Mouse (Mus musculus): Measurements from ENCODE around the gene Prr14. TPM values are rescaled to one million over a fixed set of nuclear protein-coding genes. Genes with fewer than 3 reads are reported as not detected.

Gene Prr14
- polyA plus RNA-seq, 1 experiment, result 28.6 TPM

GRCm38 (mm10) chr7:127466606-127467005 is 7.2 kb downstream of the Prr14 start:
- no peak for TF ChIP-seq MYOD1 (IDR thresholded peaks at IDR 0.05; ENCODE audit: control insufficient read depth, insufficient read length, low read depth)
- no peak for TF ChIP-seq CTCF (IDR thresholded peaks at IDR 0.05; ENCODE audit: control insufficient read depth, insufficient read depth, insufficient read length)
- TF ChIP-seq CEBPB (IDR thresholded peaks at IDR 0.05; ENCODE audit: low read depth), result no peak
- no peak for TF ChIP-seq USF1 (IDR thresholded peaks at IDR 0.05; ENCODE audit: low read depth)
- no peak for TF ChIP-seq MYOG (IDR thresholded peaks at IDR 0.05; ENCODE audit: control insufficient read depth, extremely low read depth, insufficient read length)
- no peak for TF ChIP-seq FOSL1 (IDR thresholded peaks at IDR 0.05; ENCODE audit: insufficient read depth, low read length, poor library complexity, severe bottlenecking)
- TF ChIP-seq MAX (IDR thresholded peaks at IDR 0.05), result no peak
- no peak overlapping the region for H3K4me3 ChIP-seq (ENCODE audit: insufficient read depth, poor library complexity, severe bottlenecking)
- peaks cover 36% of the 10 kb centered on the region for H3K36me3 ChIP-seq (ENCODE audit: control insufficient read depth, insufficient read depth)
- H3K27me3 ChIP-seq (ENCODE audit: control insufficient read depth, insufficient read depth, insufficient read length), result no peaks in the 10 kb centered on the region
- peaks cover 19% of the 10 kb centered on the region for H3K79me2 ChIP-seq (ENCODE audit: control insufficient read depth, insufficient read depth)
- peaks cover 10% of the 10 kb centered on the region for H3K79me3 ChIP-seq (ENCODE audit: low read depth)
- H3ac ChIP-seq (ENCODE audit: control insufficient read depth, insufficient read length, low read depth), result no peak overlapping the region

DNA sequence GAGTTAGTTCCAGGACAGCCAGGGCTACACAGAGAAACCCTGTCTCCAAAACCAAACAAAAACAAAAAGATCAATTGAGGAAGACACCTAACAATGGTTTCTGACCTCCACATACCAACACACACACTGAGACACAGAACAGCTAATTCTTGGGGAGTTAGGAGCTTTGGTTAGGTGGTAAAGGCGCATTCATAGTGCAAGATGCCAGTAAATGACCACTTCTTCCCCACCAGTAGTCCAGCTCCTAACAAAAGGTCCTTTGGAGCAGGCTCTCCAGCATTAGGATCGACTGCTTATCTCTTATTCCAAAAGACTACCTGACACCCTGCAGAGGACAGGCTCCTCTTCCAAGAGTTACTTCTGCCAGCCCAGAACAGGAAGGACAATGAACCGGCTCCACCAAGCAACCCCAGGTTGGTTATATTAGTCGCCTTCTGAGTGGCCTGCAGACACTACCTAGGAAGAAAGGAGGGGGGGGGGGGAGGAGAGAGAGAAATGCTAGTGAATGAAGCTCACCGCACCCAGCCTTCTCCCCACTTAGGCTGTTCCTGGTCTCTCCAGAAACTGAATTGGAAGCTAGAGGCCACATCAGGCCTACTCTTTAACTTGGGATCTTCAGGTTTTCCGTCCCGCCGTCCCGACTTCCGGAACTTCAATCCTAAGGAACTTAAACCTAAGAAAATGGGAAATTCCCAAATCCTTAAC is 10.8 kb downstream of the Prr14 start:
- peak overlapping the region; percentile 31 for H3ac ChIP-seq (ENCODE audit: control insufficient read depth, insufficient read length, low read depth)
- peaks cover 48% of the 10 kb centered on the region for H3K36me3 ChIP-seq (ENCODE audit: control insufficient read depth, insufficient read depth)
- peaks cover 46% of the 10 kb centered on the region for H3K79me2 ChIP-seq (ENCODE audit: control insufficient read depth, insufficient read depth)
- peaks cover 20% of the 10 kb centered on the region for H3K79me3 ChIP-seq (ENCODE audit: low read depth)
- no peak for TF ChIP-seq MYOG (IDR thresholded peaks at IDR 0.05; ENCODE audit: control insufficient read depth, extremely low read depth, insufficient read length)
- TF ChIP-seq FOSL1 (IDR thresholded peaks at IDR 0.05; ENCODE audit: insufficient read depth, low read length, poor library complexity, severe bottlenecking), result no peak
- TF ChIP-seq CEBPB (IDR thresholded peaks at IDR 0.05; ENCODE audit: low read depth), result no peak
- TF ChIP-seq MYOD1 (IDR thresholded peaks at IDR 0.05; ENCODE audit: control insufficient read depth, insufficient read length, low read depth), result no peak
- no peak for TF ChIP-seq USF1 (IDR thresholded peaks at IDR 0.05; ENCODE audit: low read depth)
- TF ChIP-seq MAX (IDR thresholded peaks at IDR 0.05), result no peak
- TF ChIP-seq CTCF (IDR thresholded peaks at IDR 0.05; ENCODE audit: control insufficient read depth, insufficient read depth, insufficient read length), result no peak
- H3K27me3 ChIP-seq (ENCODE audit: control insufficient read depth, insufficient read depth, insufficient read length), result no peaks in the 10 kb centered on the region
- peak overlapping the region; percentile 57 for H3K4me3 ChIP-seq (ENCODE audit: insufficient read depth, poor library complexity, severe bottlenecking)

DNA sequence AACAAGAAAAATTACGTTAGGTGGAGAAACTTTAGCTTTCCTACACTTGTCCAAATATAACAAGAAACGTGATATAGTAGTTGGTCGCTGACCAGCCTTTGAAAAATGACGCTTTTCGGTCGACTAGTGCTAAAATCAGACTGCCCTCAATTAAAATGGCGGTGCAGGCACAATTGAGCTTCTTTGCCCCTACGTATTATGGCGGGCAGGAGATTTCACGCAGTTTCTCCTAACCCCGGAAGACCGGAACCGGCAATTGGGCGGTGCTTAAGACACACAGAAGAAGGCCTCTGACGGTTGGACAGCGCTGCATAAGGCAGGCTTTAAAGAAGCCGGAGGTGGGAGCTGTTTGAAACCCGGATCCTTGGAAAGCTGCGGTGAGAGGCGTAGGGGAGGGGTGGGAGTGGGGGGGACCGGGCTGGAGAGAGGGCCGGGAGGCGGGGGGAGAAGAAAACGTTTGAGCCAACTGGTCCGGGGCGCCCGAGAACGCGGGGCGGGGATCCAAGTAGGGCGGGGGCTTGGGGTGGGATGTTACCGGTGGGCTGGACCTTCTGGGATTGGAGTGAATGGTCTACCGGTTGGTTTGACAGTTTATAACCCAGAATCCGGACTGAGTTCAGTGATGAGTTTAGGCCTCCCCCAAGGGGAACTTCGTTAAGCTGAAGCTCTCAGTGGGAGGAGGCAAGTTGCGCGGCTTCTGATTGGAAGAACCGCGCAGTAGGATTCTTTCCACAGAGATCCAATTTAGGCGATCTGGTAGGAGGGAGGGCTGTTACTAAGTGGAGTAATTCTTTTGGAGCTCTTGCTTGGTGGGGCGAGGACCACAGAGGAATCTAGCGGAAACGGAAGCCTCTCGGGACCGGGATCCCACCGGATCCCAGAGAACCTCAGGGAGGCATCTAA is 11.6 kb downstream of the Prr14 start:
- TF ChIP-seq MYOG (IDR thresholded peaks at IDR 0.05; ENCODE audit: control insufficient read depth, extremely low read depth, insufficient read length) (no peak), MYOD1 (IDR thresholded peaks at IDR 0.05; ENCODE audit: control insufficient read depth, insufficient read length, low read depth) (no peak)
- H3K36me3 ChIP-seq (ENCODE audit: control insufficient read depth, insufficient read depth), result peaks cover 49% of the 10 kb centered on the region
- peaks cover 45% of the 10 kb centered on the region for H3K79me2 ChIP-seq (ENCODE audit: control insufficient read depth, insufficient read depth)
- peak overlapping the region; percentile 57 for H3K4me3 ChIP-seq (ENCODE audit: insufficient read depth, poor library complexity, severe bottlenecking)
- peak overlapping the region; percentile 89 for H3ac ChIP-seq (ENCODE audit: control insufficient read depth, insufficient read length, low read depth)
- H3K79me3 ChIP-seq (ENCODE audit: low read depth), result peaks cover 20% of the 10 kb centered on the region
- no peaks in the 10 kb centered on the region for H3K27me3 ChIP-seq (ENCODE audit: control insufficient read depth, insufficient read depth, insufficient read length)

DNA sequence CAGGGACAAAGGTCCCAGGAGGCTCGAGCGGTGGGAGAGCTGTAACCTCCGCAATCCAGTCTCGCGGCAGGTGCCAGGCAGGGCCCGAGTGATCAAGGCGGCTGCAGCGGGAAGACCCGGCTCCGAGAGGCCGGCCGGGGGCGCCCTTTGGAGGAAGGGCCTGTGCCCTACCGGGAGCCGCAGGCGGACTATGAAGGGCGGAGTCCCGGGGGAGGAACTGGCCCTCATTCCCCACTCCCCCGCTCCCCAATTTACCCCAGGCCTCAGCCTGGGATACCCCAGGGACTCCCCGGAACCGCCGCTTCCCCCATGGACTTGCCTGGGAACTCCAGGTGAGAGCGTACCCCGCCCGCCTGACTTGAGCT is 12.2 kb downstream of the Prr14 start:
- H3K79me2 ChIP-seq (ENCODE audit: control insufficient read depth, insufficient read depth), result peaks cover 45% of the 10 kb centered on the region
- H3K27me3 ChIP-seq (ENCODE audit: control insufficient read depth, insufficient read depth, insufficient read length), result no peaks in the 10 kb centered on the region
- H3K79me3 ChIP-seq (ENCODE audit: low read depth), result peaks cover 20% of the 10 kb centered on the region
- peak overlapping the region; percentile 57 for H3K4me3 ChIP-seq (ENCODE audit: insufficient read depth, poor library complexity, severe bottlenecking)
- peak overlapping the region; percentile 89 for H3ac ChIP-seq (ENCODE audit: control insufficient read depth, insufficient read length, low read depth)
- peaks cover 49% of the 10 kb centered on the region for H3K36me3 ChIP-seq (ENCODE audit: control insufficient read depth, insufficient read depth)
- TF ChIP-seq MYOD1 (IDR thresholded peaks at IDR 0.05; ENCODE audit: control insufficient read depth, insufficient read length, low read depth) (no peak), CEBPB (IDR thresholded peaks at IDR 0.05; ENCODE audit: low read depth) (no peak), FOSL1 (IDR thresholded peaks at IDR 0.05; ENCODE audit: insufficient read depth, low read length, poor library complexity, severe bottlenecking) (no peak), CTCF (IDR thresholded peaks at IDR 0.05; ENCODE audit: control insufficient read depth, insufficient read depth, insufficient read length) (no peak), MYOG (IDR thresholded peaks at IDR 0.05; ENCODE audit: control insufficient read depth, extremely low read depth, insufficient read length) (no peak)

- TF ChIP-seq MYOD1 (IDR thresholded peaks at IDR 0.05; ENCODE audit: control insufficient read depth, insufficient read length, low read depth) (no peak), USF1 (IDR thresholded peaks at IDR 0.05; ENCODE audit: low read depth) (no peak), CEBPB (IDR thresholded peaks at IDR 0.05; ENCODE audit: low read depth) (no peak), MAX (IDR thresholded peaks at IDR 0.05) (no peak), FOSL1 (IDR thresholded peaks at IDR 0.05; ENCODE audit: insufficient read depth, low read length, poor library complexity, severe bottlenecking) (no peak)
- peaks cover 49% of the 10 kb centered on the region for H3K36me3 ChIP-seq (ENCODE audit: control insufficient read depth, insufficient read depth)
- H3K27me3 ChIP-seq (ENCODE audit: control insufficient read depth, insufficient read depth, insufficient read length), result no peaks in the 10 kb centered on the region
- H3ac ChIP-seq (ENCODE audit: control insufficient read depth, insufficient read length, low read depth), result peak overlapping the region; percentile 89
- peaks cover 45% of the 10 kb centered on the region for H3K79me2 ChIP-seq (ENCODE audit: control insufficient read depth, insufficient read depth)
- H3K4me3 ChIP-seq (ENCODE audit: insufficient read depth, poor library complexity, severe bottlenecking), result peak overlapping the region; percentile 57
- H3K79me3 ChIP-seq (ENCODE audit: low read depth), result peaks cover 19% of the 10 kb centered on the region
Observed at GRCm38 (mm10) chr7:127472060-127472459, 12.6 kb downstream of the Prr14 start.

Measured in C2C12 (cell line).